Mouse (Mus musculus): Measurements from ENCODE around the gene Gnb3.

GRCm38 (mm10) chr6:124866560-124866959 lies 26.5 kb upstream of the Gnb3 start:
- no peak for TF ChIP-seq CTCF (IDR thresholded peaks at IDR 0.05; ENCODE audit: low read depth)
- no peak for TF ChIP-seq EP300 (IDR thresholded peaks at IDR 0.05; ENCODE audit: low read depth)
